8 mouse cellular contexts compared by ENCODE assay signal in the genomic region with DNA sequence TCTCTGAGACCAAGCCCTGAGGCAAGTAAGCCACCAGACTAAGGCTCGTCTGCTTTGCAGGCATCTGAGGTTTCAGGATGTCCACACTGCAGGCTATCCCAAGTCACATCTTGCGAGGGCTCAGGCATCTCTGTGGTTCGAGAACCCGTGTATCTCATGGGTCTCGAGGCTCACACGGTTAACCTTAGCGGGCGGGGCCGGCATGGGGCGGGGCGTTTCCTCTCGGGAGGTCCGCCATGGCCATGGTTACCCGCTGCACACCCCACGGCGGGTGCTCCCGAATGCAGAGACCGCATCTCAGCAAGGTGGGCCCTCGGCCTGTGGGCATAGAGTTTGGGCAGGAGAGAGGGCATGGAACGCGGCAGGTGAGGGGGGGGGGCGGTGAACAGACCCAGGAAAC. TPM values are rescaled to one million over a fixed set of nuclear protein-coding genes. Genes with fewer than 3 reads are reported as not detected.
DNase-seq lines count a peak whose midpoint lies in the region; ATAC-seq and TF ChIP-seq lines count a peak whose summit lies in the region.

Gene Rgs11 (plus strand): TSS at position 215 of the 400 bp plus-strand sequence.

- TF ChIP-seq POLR2A in limb, embryonic 14.5 days (IDR thresholded peaks at IDR 0.05; ENCODE audit: borderline replicate concordance, extremely low read depth, insufficient read depth, insufficient read length) = no peak

- no peak within 1 kb of the TSS for H3K27ac ChIP-seq in ES-E14 (ENCODE audit: insufficient read depth, low read depth, low read length, poor library complexity, severe bottlenecking)
- no peak within 1 kb of the TSS for H3K27ac ChIP-seq in embryonic facial prominence, embryonic 15.5 days (replicated peaks)
- no peak within 1 kb of the TSS for H3K27ac ChIP-seq in limb, embryonic 14.5 days (replicated peaks; ENCODE audit: low read depth, low read length)
- H3K27ac ChIP-seq in midbrain, embryonic 16.5 days (ENCODE audit: low read length) = no peak within 1 kb of the TSS

- peak; percentile 23 for DNase-seq in gastrocnemius, adult 18-20 months (ENCODE audit: low spot score)
- DNase-seq in gastrocnemius, postnatal 36 days = no peak
- DNase-seq in ES-E14 (ENCODE audit: low read depth, low spot score) = no peak
- DNase-seq in induced T-regulatory cell, adult 2 months (ENCODE audit: low read depth) = peak; percentile 71
- no peak for DNase-seq in limb, embryonic 14.5 days (ENCODE audit: low spot score)
- DNase-seq in thymus, postnatal 25 days = peak; percentile 46

- WGBS in embryonic facial prominence, embryonic 15.5 days = 2% methylated on average over 22 of the region's 22 CpGs
- WGBS in limb, embryonic 14.5 days = 3% methylated on average over 21 of the region's 22 CpGs
- 3% methylated on average over 22 of the region's 22 CpGs for WGBS in midbrain, embryonic 16.5 days

- ATAC-seq in embryonic facial prominence, embryonic 15.5 days (ENCODE audit: insufficient number of reproducible peaks, low FRiP score, low TSS enrichment, low read depth) = no peak
- no peak for ATAC-seq in limb, embryonic 14.5 days (ENCODE audit: low FRiP score, low read depth)
- ATAC-seq in midbrain, embryonic 16.5 days = 0 out of 2 replicates have a peak, but pooled peaks have one; percentile 2

- peaks cover 7% of the 10 kb centered on the region; the same call in 1 of the 2 replicates for H3K36me3 ChIP-seq in ES-E14 (ENCODE audit: control insufficient read depth, insufficient read depth, low read length, poor library complexity, severe bottlenecking)
- peaks cover 5% of the 10 kb centered on the region; the same call in 1 of the 2 replicates for H3K36me3 ChIP-seq in embryonic facial prominence, embryonic 15.5 days
- H3K36me3 ChIP-seq in limb, embryonic 14.5 days (ENCODE audit: control insufficient read depth, insufficient read depth, low read length) = peaks cover 3% of the 10 kb centered on the region; the same call in 1 of the 2 replicates
- H3K36me3 ChIP-seq in midbrain, embryonic 16.5 days (ENCODE audit: control insufficient read depth, insufficient read depth, low read length) = no peaks in the 10 kb centered on the region

- intact Hi-C loops in gastrocnemius, postnatal 36 days (cut with DNase I) = no loop called here

- peak within 1 kb of the TSS; percentile 68 to 70 for H3K4me3 ChIP-seq in ES-E14 (ENCODE audit: insufficient read depth in 1 of 2, low read depth in 1 of 2, low read length in 2 of 2, poor library complexity in 1 of 2, severe bottlenecking in 1 of 2)
- peak within 1 kb of the TSS; percentile 54 for H3K4me3 ChIP-seq in embryonic facial prominence, embryonic 15.5 days (replicated peaks)
- H3K4me3 ChIP-seq in limb, embryonic 14.5 days (replicated peaks; ENCODE audit: low read length) = peak within 1 kb of the TSS; percentile 52
- H3K4me3 ChIP-seq in midbrain, embryonic 16.5 days (ENCODE audit: low read depth, low read length) = peak within 1 kb of the TSS; percentile 47

- peaks cover 6 to 45% of the 10 kb centered on the region in 2 experiments for H3K4me1 ChIP-seq in ES-E14 (ENCODE audit: control insufficient read depth in 2 of 2, insufficient read depth in 2 of 2, low read length in 2 of 2, poor library complexity in 1 of 2)
- peaks cover 29% of the 10 kb centered on the region for H3K4me1 ChIP-seq in embryonic facial prominence, embryonic 15.5 days
- H3K4me1 ChIP-seq in limb, embryonic 14.5 days (ENCODE audit: control insufficient read depth, insufficient read depth, low read length) = peaks cover 17% of the 10 kb centered on the region
- H3K4me1 ChIP-seq in midbrain, embryonic 16.5 days (ENCODE audit: control insufficient read depth, insufficient read depth, low read length) = peaks cover 5% of the 10 kb centered on the region; the same call in 1 of the 2 replicates

- H3K27me3 ChIP-seq in embryonic facial prominence, embryonic 15.5 days = peaks cover 44% of the 10 kb centered on the region
- peaks cover 35% of the 10 kb centered on the region for H3K27me3 ChIP-seq in limb, embryonic 14.5 days (ENCODE audit: control insufficient read depth, insufficient read depth, low read length)
- peaks cover 31% of the 10 kb centered on the region for H3K27me3 ChIP-seq in midbrain, embryonic 16.5 days (ENCODE audit: control insufficient read depth, insufficient read depth, low read depth, low read length)

- no peaks in the 10 kb centered on the region for H3K9me3 ChIP-seq in ES-E14 (ENCODE audit: control insufficient read depth, insufficient read depth, low read depth, low read length)
- H3K9me3 ChIP-seq in embryonic facial prominence, embryonic 15.5 days (replicated peaks) = no peaks in the 10 kb centered on the region
- H3K9me3 ChIP-seq in limb, embryonic 14.5 days (ENCODE audit: control insufficient read depth, low read length) = no peaks in the 10 kb centered on the region
- no peaks in the 10 kb centered on the region for H3K9me3 ChIP-seq in midbrain, embryonic 16.5 days (replicated peaks; ENCODE audit: control insufficient read depth, low read length, poor library complexity, severe bottlenecking)

- peak within 1 kb of the TSS; percentile 98 for H3K4me2 ChIP-seq in embryonic facial prominence, embryonic 15.5 days (replicated peaks)
- peak within 1 kb of the TSS; percentile 95 for H3K4me2 ChIP-seq in limb, embryonic 14.5 days (replicated peaks; ENCODE audit: low read depth, low read length, severe bottlenecking)
- peak within 1 kb of the TSS; percentile 89 for H3K4me2 ChIP-seq in midbrain, embryonic 16.5 days (ENCODE audit: low read length)

- in situ Hi-C loops in ES-E14 (cut with MboI; ENCODE audit: low sequenced_read_pairs in 2 of 2, unreplicated experiment in 2 of 2) = no loop called here

- peak within 1 kb of the TSS; percentile 36; the same call in 1 of the 2 replicates for H3K9ac ChIP-seq in ES-E14 (ENCODE audit: insufficient read depth, low read depth, low read length, poor library complexity, severe bottlenecking)
- H3K9ac ChIP-seq in embryonic facial prominence, embryonic 15.5 days = peak within 1 kb of the TSS; percentile 15; the same call in 1 of the 2 replicates
- peak within 1 kb of the TSS; percentile 31; the same call in 1 of the 2 replicates for H3K9ac ChIP-seq in limb, embryonic 14.5 days (ENCODE audit: low read depth, low read length, severe bottlenecking)
- H3K9ac ChIP-seq in midbrain, embryonic 16.5 days (ENCODE audit: low read depth, low read length) = peak within 1 kb of the TSS; percentile 58

TF ChIP-seq in ES-E14, 5 proteins besides CTCF, POLR2A, EP300 and RAD21:
- TF ChIP-seq MAFK (IDR thresholded peaks at IDR 0.05; ENCODE audit: insufficient read depth, low read depth, low read length) = no peak

RNA-seq across cellular contexts. Expression of gene Rgs11, which starts in this region (rescaled TPM):
- total RNA-seq in gastrocnemius, adult 18-20 months (2021) = under 1 TPM; 0.48 to 0.66 TPM
- 1 to 10 TPM; 1.0 to 1.1 TPM for total RNA-seq in gastrocnemius, postnatal 36 days (2021)
- total RNA-seq in ES-E14 (2012; rRNA removed) = 5.6 and 18.9 TPM in 2 replicates
- polyA plus RNA-seq in embryonic facial prominence, embryonic 15.5 days (2015; fragmentation: Nextera tagmentation; extraction: Ambion mirVana) = 14.8 and 19.8 TPM in 2 replicates
- polyA plus RNA-seq in limb, embryonic 14.5 days (2012; rRNA removed) = 13.9 and 17.0 TPM in 2 replicates
- 5.3 and 8.4 TPM in 2 replicates for polyA plus RNA-seq in limb, embryonic 14.5 days (2014; fragmentation: Nextera tagmentation; extraction: Ambion mirVana)
- 10.2 and 13.6 TPM in 2 replicates for polyA plus RNA-seq in midbrain, embryonic 16.5 days (2015; fragmentation: Nextera tagmentation; extraction: Ambion mirVana)

Comparison
In these comparisons a context has a peak if more than half of its experiments do, and no peak if none do; other contexts are left out.
1. Peak in DNase-seq in gastrocnemius, adult 18-20 months; RNA of the gene not detected or under 1 TPM.
2. DNase-seq: peak in induced T-regulatory cell, adult 2 months (single experiment) and thymus, postnatal 25 days (single experiment); none in gastrocnemius, postnatal 36 days (0 of 2), ES-E14 (single experiment) and limb, embryonic 14.5 days (single experiment).
3. Peak in every context shown above with its lines, with median percentiles within 50 percentile points of each other: H3K4me3 ChIP-seq, H3K9ac ChIP-seq and H3K4me2 ChIP-seq.